Mouse (Mus musculus): Measurements from ENCODE around the gene Ankrd35. TPM values are rescaled to one million over a fixed set of nuclear protein-coding genes. Genes with fewer than 3 reads are reported as not detected.
A peak's percentile ranks its signal among the peaks of the same experiment; 100 is the strongest.
"Not testable (repeated sequence)": the region's sequence is repeated elsewhere in the genome, so short reads cannot be mapped to it uniquely, and the experiment has no call there.

Gene Ankrd35
- polyA plus RNA-seq, 1 experiment from 2014 or later, result 0.51 TPM

DNA sequence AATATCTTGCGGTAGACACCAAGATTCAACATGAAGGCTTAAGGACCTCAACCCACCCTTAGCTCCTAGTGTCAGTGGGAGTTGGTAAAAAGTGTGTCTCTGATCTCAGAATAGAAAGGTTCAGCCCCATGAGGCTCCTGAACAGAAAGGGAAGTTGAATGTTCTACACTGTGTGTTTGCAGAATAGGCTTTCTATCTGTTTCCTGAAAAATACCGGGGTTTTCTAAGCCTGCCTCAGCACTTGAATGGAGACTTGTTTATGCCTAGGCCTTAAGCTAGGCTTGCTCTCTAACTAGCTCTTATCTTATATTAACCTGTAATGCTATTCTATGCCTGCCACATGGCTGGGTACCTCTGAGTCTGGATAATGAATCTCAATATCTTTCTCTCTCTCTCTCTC lies 9.0 kb upstream of the Ankrd35 start:
- Histone ChIP-seq H3K4me3 (replicated peaks) (no peak overlapping the region), H3K27ac (no peak overlapping the region)

DNA sequence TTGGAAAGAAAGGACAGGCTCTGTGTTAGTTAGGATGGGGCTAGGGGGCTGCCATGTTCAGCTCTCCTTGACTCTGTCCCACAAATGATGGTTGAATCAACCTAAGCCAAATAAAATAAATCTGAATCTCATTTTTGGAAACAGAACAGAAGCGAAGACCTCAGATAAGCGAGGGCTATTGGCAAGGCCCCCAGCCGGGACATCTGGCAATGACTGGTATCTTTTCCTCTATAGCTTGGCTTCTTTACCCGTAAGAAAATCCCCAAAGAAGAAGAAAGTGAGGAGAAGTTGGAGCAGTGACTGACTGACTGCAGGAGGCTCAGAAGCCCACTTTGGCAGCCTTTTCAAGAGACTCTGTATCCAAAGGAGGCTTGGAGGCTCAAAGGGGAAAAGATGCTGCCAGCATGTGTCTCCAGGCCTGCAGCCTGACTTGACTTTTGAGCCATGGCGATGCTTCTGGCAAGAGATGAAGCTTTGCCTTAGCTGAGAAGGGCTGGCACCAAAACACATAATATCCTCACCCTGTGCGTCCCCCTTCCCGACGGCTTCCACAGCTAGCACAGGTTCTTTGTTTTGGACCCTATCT lies 7.1 kb upstream of the Ankrd35 start:
- peak overlapping the region; percentile 49; the same call in 1 of the 2 replicates for H3K9ac ChIP-seq
- no peak for ATAC-seq (ENCODE audit: low FRiP score)
- H3K36me3 ChIP-seq (replicated peaks), result no peaks in the 10 kb centered on the region
- peaks cover 12% of the 10 kb centered on the region for H3K4me1 ChIP-seq
- H3K27me3 ChIP-seq, result peaks cover 4% of the 10 kb centered on the region; the same call in 1 of the 2 replicates
- peak overlapping the region; percentile 28 for H3K4me3 ChIP-seq (replicated peaks)
- no peak overlapping the region for H3K27ac ChIP-seq
- 43% methylated on average over 8 of the region's 8 CpGs for WGBS
- H3K4me2 ChIP-seq, result peak overlapping the region; percentile 55
- H3K9me3 ChIP-seq, result no peaks in the 10 kb centered on the region

More for the DNA sequence above, 9.0 kb upstream of the Ankrd35 start:
- Histone ChIP-seq H3K27me3 (peaks cover 4% of the 10 kb centered on the region; the same call in 1 of the 2 replicates), H3K9me3 (no peaks in the 10 kb centered on the region), H3K4me1 (peaks cover 12% of the 10 kb centered on the region), H3K4me2 (no peak overlapping the region), H3K36me3 (replicated peaks) (no peaks in the 10 kb centered on the region), H3K9ac (no peak overlapping the region)
- 90% methylated on average over 2 of the region's 2 CpGs for WGBS
- no peak for ATAC-seq (ENCODE audit: low FRiP score)

DNA sequence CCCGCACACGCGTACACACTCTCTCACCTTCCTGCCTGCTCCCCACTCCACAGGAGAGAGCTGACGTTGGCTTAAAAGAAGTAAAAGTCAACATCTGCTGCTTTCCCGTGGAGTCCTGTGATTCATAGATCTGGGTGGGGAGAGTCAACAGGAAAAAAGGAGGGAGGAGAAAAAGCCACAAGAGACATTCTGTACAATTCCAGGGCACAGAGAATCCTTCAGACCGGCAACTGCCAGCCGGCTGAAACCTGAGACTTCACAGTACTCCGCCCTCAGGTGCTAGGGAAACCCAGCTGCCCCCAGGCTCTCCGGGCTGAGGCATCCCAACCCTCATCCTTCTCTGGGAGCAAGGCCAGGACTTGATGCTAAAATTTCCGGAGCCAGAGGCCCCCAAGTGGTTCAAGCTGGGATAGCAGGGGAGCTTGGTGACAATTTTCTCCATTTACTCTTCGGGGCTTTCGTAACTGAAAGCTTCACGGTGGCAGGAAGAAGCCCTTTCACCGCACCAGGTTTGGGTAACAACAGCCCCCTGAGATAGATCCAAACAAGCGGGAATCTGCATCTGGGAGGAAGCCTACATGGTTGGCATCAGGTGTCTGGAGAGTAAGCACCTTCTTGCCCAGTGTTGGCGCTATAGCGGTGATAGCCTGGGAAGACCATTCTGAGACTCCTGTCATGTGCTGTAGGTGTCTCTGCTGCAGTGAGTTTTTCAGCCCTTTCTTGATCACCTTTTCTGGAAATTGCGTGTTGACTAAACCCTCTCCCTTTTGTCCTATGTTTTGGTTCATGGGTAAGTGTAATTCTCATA lies 6.3 kb upstream of the Ankrd35 start:
- Histone ChIP-seq H3K4me3 (replicated peaks) (peak overlapping the region; percentile 28), H3K4me2 (peak overlapping the region; percentile 55), H3K27me3 (peaks cover 4% of the 10 kb centered on the region; the same call in 1 of the 2 replicates), H3K27ac (0 out of 2 replicates have a peak overlapping the region, but pooled peaks have one; percentile 16), H3K9me3 (no peaks in the 10 kb centered on the region), H3K9ac (peak overlapping the region; percentile 49), H3K4me1 (peaks cover 12% of the 10 kb centered on the region), H3K36me3 (replicated peaks) (no peaks in the 10 kb centered on the region)
- peak; percentile 81 for ATAC-seq (ENCODE audit: low FRiP score)
- 5% methylated on average over 17 of the region's 18 CpGs for WGBS

DNA sequence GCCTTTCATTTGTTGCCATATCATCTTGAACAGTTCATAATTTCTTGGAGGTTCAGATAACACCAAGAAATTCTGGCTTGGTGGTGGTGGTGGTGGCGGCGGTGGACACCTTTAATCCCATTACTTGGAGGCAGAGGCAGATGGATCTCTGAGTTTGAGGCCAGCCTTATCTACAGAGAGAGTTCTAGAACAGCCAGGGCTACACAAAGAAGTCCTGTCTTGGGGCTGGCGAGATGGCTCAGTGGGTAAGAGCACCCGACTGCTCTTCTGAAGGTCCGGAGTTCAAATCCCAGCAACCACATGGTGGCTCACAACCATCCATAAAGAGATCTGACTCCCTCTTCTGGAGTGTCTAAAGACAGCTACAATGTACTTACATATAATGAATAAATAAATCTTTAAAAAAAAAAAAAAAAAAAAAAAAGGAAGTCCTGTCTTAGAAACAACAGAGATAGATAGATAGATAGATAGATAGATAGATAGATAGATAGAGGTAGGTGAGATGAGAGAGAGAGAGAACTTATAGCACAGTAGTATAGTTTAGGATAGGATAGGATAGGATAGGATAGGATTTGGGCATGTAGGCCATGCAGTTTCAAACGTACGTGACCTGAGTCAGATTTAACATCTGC lies 4.1 kb upstream of the Ankrd35 start:
- H3K9ac ChIP-seq; ATAC-seq (ENCODE audit: low FRiP score); H3K4me3 ChIP-seq (replicated peaks); H3K36me3 ChIP-seq (replicated peaks); H3K9me3 ChIP-seq; H3K27me3 ChIP-seq; H3K27ac ChIP-seq; H3K4me2 ChIP-seq: not testable (repeated sequence)
- WGBS, result 88% methylated on average over 7 of the region's 7 CpGs
- H3K4me1 ChIP-seq, result peaks cover 15% of the 10 kb centered on the region

DNA sequence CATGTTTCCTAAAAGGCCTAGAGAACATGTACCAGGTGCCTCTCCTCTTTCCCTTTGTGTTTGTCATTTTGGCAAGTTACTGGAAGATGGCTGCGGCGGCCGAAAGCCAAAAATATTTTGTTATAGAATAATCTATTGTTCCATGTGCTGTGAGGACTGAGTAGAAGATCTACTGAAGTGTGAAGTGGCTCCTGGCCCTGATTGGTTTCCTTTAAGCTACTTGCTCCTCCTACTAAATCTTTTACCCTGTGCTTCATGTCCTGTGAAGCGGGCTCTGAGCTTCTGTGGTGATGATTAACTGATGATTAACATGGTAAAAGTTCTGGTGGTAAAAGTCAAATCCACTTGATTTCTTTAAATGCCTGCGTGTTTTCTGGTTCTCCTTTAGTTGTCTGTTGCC lies 3.0 kb upstream of the Ankrd35 start:
- Histone ChIP-seq H3K27me3 (peaks cover 16% of the 10 kb centered on the region), H3K4me1 (peaks cover 15% of the 10 kb centered on the region), H3K4me2 (no peak overlapping the region), H3K27ac (no peak overlapping the region), H3K36me3 (replicated peaks) (no peaks in the 10 kb centered on the region), H3K9ac (no peak overlapping the region), H3K9me3 (no peaks in the 10 kb centered on the region), H3K4me3 (replicated peaks) (no peak overlapping the region)
- 100% methylated on average over 5 of the region's 5 CpGs for WGBS
- no peak for ATAC-seq (ENCODE audit: low FRiP score)

DNA sequence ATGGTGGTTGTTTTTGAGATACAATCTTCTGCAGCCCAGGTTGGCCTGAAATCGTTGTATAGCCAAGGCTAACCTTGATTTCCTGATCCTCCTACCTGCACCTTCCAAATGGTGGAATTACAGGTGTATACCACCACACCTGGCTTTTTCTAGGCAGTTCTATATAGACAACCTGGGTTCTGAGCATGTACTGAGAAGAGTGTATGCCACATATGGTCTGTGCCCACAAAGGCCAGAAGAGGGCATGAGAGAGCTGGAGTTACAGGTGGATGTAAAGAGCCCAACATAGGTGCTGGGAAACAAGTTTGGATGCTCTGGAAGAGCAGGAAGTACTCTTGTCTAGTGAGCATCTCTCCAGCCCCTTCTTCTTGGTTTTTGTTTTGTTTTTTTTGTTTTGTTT lies 2.6 kb upstream of the Ankrd35 start:
- Histone ChIP-seq H3K27me3 (peaks cover 16% of the 10 kb centered on the region), H3K4me3 (replicated peaks) (no peak overlapping the region), H3K36me3 (replicated peaks) (no peaks in the 10 kb centered on the region), H3K4me1 (peaks cover 15% of the 10 kb centered on the region), H3K9me3 (no peaks in the 10 kb centered on the region), H3K4me2 (no peak overlapping the region), H3K9ac (no peak overlapping the region), H3K27ac (no peak overlapping the region)
- 43% methylated on average over 1 of the region's 1 CpGs for WGBS
- no peak for ATAC-seq (ENCODE audit: low FRiP score)

DNA sequence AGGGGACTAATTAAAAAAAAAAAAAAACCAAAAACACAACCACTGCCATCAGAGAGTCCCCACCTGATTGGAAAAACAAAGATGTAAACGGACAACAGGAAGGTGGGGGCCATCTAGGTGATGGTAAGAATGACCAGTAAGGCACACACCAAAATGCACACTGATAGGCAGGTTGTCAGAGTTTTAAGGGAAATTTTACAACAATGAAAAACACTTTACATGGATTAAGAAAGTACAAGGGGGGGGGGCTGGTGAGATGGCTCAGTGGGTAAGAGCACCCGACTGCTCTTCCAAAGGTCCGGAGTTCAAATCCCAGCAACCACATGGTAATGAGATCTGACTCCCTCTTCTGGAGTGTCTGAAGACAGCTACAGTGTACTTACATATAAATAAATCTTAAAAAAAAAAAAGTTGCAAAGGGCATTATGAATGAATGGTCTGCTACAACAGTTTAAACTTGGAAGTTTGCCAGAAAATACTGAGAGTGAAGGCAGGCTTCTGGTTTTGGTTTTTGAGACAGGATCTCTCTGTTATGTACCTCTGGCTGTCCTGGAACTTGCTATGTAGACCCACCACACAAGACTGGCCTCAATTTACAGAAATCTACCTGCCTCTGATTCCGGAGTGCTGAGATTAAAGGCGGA lies 1.4 kb upstream of the Ankrd35 start:
- Histone ChIP-seq H3K27me3 (peaks cover 16% of the 10 kb centered on the region), H3K27ac (no peak overlapping the region), H3K4me3 (replicated peaks) (no peak overlapping the region), H3K4me1 (peaks cover 7% of the 10 kb centered on the region), H3K9me3 (no peaks in the 10 kb centered on the region), H3K4me2 (no peak overlapping the region), H3K36me3 (replicated peaks) (no peaks in the 10 kb centered on the region), H3K9ac (no peak overlapping the region)
- ATAC-seq (ENCODE audit: low FRiP score), result no peak
- 93% methylated on average over 5 of the region's 5 CpGs for WGBS

DNA sequence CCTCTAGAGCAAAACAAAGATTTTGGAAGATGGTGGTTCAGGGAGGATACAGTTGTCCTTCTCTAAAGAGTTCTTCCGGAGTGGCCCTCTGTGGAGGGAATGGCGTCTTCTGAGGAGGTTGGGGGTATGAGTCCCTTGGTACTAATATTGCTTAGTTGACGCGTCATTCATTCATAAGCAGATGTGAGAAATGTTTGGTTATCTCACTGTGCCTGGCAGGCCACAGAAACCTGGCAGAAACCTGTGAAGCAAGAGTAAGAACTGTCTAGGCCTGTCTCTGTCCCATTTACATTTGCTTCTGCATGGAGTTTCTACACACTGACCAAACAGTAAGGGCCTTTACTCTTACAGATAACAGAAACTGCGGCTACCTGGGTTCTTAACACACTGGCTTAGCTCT lies 1.6 kb downstream of the Ankrd35 start:
- no peak for ATAC-seq (ENCODE audit: low FRiP score)
- Histone ChIP-seq H3K4me2 (no peak overlapping the region), H3K4me3 (replicated peaks) (no peak overlapping the region), H3K27ac (no peak overlapping the region), H3K9ac (no peak overlapping the region), H3K27me3 (peaks cover 12% of the 10 kb centered on the region), H3K4me1 (peaks cover 8% of the 10 kb centered on the region), H3K36me3 (replicated peaks) (no peaks in the 10 kb centered on the region), H3K9me3 (no peaks in the 10 kb centered on the region)
- whole genome bisulfite sequencing, result 90% methylated on average over 5 of the region's 5 CpGs

DNA sequence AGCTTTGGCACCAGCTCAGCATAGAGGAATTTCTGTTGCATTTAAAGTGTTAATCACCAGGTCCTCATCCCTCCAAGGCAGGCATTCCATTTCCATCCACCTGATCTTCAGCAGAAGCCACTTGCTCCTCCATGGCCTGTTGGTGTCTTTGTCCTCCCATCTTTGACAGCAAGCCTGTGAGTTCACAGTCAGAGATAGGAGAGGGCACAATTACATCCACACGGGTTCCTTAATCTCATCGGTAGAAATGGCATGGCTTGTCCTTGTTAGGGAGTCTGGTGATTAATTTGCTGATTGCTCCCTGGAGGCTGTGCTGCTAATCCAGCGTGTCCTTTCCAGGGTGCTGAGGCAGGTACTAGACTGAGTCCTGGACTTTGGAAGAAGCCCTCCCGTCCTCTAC lies 3.6 kb downstream of the Ankrd35 start:
- H3K36me3 ChIP-seq (replicated peaks), result no peaks in the 10 kb centered on the region
- WGBS, result 69% methylated on average over 4 of the region's 4 CpGs
- no peak for ATAC-seq (ENCODE audit: low FRiP score)
- no peak overlapping the region for H3K27ac ChIP-seq
- H3K27me3 ChIP-seq, result peaks cover 18% of the 10 kb centered on the region
- no peak overlapping the region for H3K4me2 ChIP-seq
- H3K4me3 ChIP-seq (replicated peaks), result no peak overlapping the region
- H3K9ac ChIP-seq, result no peak overlapping the region
- H3K9me3 ChIP-seq, result no peaks in the 10 kb centered on the region
- peaks cover 8% of the 10 kb centered on the region for H3K4me1 ChIP-seq

DNA sequence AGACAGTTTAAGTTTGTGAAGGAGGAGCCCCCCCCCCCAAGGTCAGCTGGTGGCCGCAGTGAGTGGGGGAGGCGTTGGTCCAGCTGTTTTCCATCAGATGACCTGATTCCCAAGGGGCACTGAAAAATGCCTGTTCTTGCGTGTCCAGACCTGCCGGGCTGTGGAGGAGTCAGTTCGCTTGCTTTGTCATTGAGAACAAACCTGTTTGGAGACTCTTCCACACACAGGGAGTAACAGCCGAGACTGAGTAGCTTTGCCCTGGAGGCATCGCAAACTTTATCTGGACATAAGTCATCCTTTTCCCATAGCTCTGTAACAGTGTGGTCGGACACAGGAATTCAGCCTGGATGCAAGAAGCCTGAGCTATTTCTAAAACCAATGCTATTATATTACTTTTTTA lies 4.5 kb downstream of the Ankrd35 start:
- no peak overlapping the region for H3K9ac ChIP-seq
- H3K4me1 ChIP-seq, result peaks cover 8% of the 10 kb centered on the region
- H3K9me3 ChIP-seq, result no peaks in the 10 kb centered on the region
- WGBS, result 76% methylated on average over 8 of the region's 8 CpGs
- peaks cover 23% of the 10 kb centered on the region for H3K27me3 ChIP-seq
- H3K36me3 ChIP-seq (replicated peaks), result no peaks in the 10 kb centered on the region
- ATAC-seq (ENCODE audit: low FRiP score), result no peak
- H3K4me3 ChIP-seq (replicated peaks), result no peak overlapping the region
- H3K27ac ChIP-seq, result no peak overlapping the region
- no peak overlapping the region for H3K4me2 ChIP-seq

DNA sequence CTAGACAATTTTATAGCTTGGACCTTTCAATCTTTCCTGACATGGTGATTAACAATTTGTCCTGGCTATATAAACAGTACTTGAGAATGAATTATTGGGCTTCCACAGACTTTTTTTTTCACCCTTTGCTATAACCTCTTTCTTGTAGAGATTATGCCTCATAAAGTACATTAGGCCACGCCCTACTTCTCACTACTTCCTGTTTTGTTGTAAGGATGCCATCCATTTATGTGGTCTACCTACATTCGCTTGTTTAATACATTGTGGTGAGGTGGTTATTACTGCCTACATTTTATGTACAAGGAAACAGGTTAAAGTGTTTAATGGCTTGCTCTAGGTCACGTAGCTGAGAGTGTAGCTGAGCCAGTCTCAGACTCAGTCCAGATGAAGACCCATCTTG lies 5.2 kb downstream of the Ankrd35 start:
- Histone ChIP-seq H3K4me3 (replicated peaks) (no peak overlapping the region), H3K9me3 (no peaks in the 10 kb centered on the region), H3K36me3 (replicated peaks) (no peaks in the 10 kb centered on the region), H3K27me3 (peaks cover 30% of the 10 kb centered on the region), H3K9ac (no peak overlapping the region), H3K27ac (no peak overlapping the region), H3K4me2 (no peak overlapping the region), H3K4me1 (peaks cover 7% of the 10 kb centered on the region)
- ATAC-seq (ENCODE audit: low FRiP score), result no peak
- 77% methylated on average over 3 of the region's 3 CpGs for WGBS

DNA sequence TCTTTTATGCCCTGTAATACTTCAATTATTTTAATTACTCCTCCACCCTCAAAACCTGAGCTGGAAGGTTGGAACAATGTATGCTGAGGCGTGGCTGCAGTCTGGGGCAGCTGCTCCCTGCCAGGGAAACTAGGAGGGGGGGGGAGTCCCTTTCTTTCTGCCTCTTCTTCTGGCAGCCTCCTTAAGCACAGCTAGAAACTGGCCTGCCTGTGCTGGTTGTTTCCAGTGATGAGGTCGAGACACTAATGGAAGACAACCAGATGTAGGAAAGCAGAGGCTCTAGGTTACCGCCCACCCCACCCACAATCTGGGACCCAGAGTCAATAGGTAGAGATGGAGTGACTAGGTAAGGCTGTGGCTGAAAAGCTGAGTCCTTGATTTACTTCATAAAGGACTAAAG lies 5.8 kb downstream of the Ankrd35 start:
- Histone ChIP-seq H3K4me2 (no peak overlapping the region), H3K27ac (no peak overlapping the region), H3K9ac (no peak overlapping the region), H3K4me3 (replicated peaks) (no peak overlapping the region), H3K9me3 (no peaks in the 10 kb centered on the region), H3K4me1 (peaks cover 9% of the 10 kb centered on the region; the same call in 1 of the 2 replicates), H3K27me3 (peaks cover 31% of the 10 kb centered on the region), H3K36me3 (replicated peaks) (no peaks in the 10 kb centered on the region)
- ATAC-seq (ENCODE audit: low FRiP score), result no peak
- 31% methylated on average over 3 of the region's 3 CpGs for WGBS
